Mouse (Mus musculus) frontal cortex, postnatal 14 days (tissue): ENCODE measurements around the gene Filip1l.
A peak's percentile ranks its signal among the peaks of the same experiment; 100 is the strongest.

Source experiments
- DNase-seq, 2 experiments: peaks; one replicate each; pipeline ENCODE4 v3.0.0; 2022; ENCODE audit warnings: low spot score in 2 of 2

Filip1l gene

GRCm38 (mm10) chr16:57484043-57484795, 131.3 kb downstream of the Filip1l start:
- DNase-seq: no peak

GRCm38 (mm10) chr16:57485265-57485664, 132.4 kb downstream of the Filip1l start:
- no peak for DNase-seq

GRCm38 (mm10) chr16:57486266-57486665, 133.4 kb downstream of the Filip1l start:
- DNase-seq: no peak

GRCm38 (mm10) chr16:57488661-57489060, 135.8 kb downstream of the Filip1l start:
- DNase-seq: no peak

GRCm38 (mm10) chr16:57490691-57491090, 137.8 kb downstream of the Filip1l start:
- DNase-seq: no peak

GRCm38 (mm10) chr16:57491853-57492252, 139.0 kb downstream of the Filip1l start:
- DNase-seq: no peak

- no peak for DNase-seq
These were observed 142.7 kb downstream of the Filip1l start for GRCm38 (mm10) chr16:57495476-57496203.

GRCm38 (mm10) chr16:57496437-57497173, 143.7 kb downstream of the Filip1l start:
- peak in 1 of 2 experiments; percentile 7 for DNase-seq

- no peak for DNase-seq
These were observed 148.0 kb downstream of the Filip1l start for GRCm38 (mm10) chr16:57500851-57501250.

- no peak for DNase-seq
These were observed 149.3 kb downstream of the Filip1l start for GRCm38 (mm10) chr16:57502230-57502629.

- DNase-seq: no peak
These were observed 149.9 kb downstream of the Filip1l start for GRCm38 (mm10) chr16:57502761-57503160.

GRCm38 (mm10) chr16:57504728-57505127, 151.8 kb downstream of the Filip1l start:
- DNase-seq: no peak

GRCm38 (mm10) chr16:57506133-57506532, 153.2 kb downstream of the Filip1l start:
- no peak for DNase-seq

- no peak for DNase-seq
These were observed 155.5 kb downstream of the Filip1l start for GRCm38 (mm10) chr16:57508351-57508750.

GRCm38 (mm10) chr16:57509099-57509498, 156.2 kb downstream of the Filip1l start:
- DNase-seq: no peak

GRCm38 (mm10) chr16:57513562-57513961, 160.7 kb downstream of the Filip1l start:
- no peak for DNase-seq

GRCm38 (mm10) chr16:57514371-57514770, 161.5 kb downstream of the Filip1l start:
- DNase-seq: no peak

GRCm38 (mm10) chr16:57515636-57516035, 162.7 kb downstream of the Filip1l start:
- no peak for DNase-seq

GRCm38 (mm10) chr16:57525046-57525445, 172.2 kb downstream of the Filip1l start:
- no peak for DNase-seq

GRCm38 (mm10) chr16:57525476-57525875, 172.6 kb downstream of the Filip1l start:
- no peak for DNase-seq

- no peak for DNase-seq
These were observed 174.0 kb downstream of the Filip1l start for GRCm38 (mm10) chr16:57526893-57527292.

- DNase-seq: no peak
These were observed 175.6 kb downstream of the Filip1l start for GRCm38 (mm10) chr16:57528457-57528856.
